Mouse (Mus musculus) MN1 (cell line): ENCODE measurements around the gene Rin2.

ENCODE experiments used
- DNase-seq: peaks from one replicate; pipeline ENCODE4 v3.0.0-alpha.2; 2016; ENCODE audit warnings: low spot score

The Rin2 gene

DNA sequence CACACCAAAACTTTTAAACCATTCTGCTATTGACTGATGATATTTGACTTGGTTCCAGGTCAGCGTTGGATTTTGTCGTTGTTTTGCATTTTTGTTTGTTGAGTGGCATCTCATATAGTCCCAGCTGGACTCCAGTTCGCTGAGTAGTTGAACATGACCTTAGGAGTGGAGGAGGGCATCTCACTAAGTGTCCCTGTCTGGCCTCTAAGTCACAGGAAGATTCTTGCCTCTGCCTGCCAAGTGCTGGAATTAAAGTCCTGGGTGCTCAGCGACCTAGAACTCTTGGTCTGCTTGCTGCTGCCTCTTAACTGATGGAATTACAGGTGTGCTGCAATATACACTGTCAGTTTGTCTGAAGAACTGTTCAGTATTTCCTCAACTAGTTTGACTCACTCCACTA, 154.2 kb downstream of the Rin2 start:
- DNase-seq = no peak

DNA sequence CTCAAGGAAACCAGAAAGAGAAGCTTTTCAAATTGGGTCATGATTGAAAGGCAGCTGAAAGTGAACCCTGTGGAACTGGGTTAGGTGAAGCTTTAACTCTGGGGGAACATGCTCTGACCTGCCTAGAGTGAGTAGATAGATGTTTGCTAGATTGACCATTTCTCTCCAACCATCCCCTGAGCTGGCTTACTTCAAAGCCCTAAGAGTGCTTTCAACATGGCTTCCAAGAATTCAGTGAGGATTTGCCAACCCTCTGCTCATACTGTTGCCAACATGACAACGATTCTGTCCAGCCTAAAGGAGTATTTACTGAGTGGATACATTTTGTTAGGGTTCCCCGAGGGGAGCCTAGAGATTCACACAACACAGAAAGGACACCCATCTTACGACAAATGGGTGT, 155.4 kb downstream of the Rin2 start:
- DNase-seq = no peak

DNA sequence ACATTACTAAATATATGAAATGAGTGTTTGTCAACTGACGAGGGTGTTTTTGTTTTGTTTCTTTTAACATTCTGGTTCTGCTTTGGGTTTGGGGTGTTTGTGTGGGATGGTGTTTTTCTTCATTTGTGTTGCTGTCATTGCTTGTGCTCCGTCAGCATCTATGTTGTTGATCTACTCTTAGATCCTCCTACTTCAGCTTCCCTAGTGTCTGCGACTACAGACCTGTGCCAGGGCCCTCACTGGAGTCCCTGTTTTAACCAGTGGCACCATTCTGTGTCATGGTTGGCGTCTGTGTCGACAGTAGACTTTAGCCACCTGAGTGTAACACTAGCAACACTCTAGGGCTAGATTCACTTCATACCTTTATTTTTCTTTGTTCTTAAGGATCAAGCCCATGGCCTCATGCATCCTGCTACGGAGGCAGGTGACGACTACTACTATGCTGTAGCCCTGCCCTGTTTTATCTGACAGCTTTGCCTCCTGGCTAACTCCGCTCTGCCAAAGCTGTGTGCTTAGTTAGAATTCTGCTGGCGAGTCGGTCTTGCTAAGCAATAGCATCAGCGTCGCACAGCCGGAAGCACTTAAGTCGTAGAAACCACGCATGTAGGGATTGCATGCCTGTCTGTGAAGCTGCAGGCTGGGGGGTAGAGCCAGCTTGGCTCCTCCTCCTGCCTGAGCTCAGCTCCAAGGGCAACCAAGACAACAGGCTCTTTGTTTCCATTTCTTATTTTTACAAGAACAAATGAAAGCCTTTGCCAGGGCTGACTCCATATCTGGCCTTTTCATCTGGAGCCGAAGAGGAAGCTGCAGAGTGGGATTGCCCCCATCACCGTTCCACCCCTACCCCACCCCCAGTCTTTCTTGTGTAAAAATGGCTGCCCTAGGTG, 157.2 kb downstream of the Rin2 start:
- DNase-seq = peak; percentile 66

DNA sequence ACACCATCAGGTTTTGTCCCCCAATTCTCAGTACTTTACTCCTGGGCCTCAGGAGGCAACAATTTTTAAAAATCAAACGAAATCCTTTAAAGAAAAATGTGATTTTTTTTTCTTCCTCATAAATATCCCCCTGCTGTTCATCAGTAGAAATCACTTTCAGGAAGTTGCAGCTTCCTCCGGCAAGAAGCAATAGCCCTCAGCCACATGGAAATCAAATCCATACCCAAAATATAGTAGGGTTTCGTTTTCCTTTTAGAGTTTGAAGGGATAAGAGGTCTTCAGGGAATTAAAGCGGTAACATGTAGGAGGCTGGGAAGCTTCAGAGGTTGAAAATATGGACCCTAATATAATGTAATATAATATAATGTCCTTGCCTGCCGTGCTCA, 157.8 kb downstream of the Rin2 start:
- DNase-seq = no peak

DNA sequence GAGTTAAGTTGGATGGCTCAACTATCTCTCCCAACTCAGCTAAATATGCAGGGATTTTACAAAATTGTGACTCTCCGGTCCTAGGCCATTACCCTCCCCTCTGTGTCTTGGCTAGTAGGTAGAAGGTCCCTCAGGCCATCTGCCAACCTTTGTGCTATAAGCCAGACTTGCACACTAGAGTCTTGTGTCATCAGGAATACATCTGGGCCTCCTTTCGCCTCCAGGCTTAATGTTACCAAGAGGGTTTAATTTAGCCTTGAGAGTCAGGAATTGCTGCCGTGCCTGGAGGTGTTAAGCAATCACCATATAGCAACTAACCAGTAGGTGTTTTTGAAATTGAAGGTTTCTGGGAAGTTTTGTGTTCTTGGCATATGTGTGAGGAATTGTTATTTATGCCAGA, 158.3 kb downstream of the Rin2 start:
- DNase-seq = peak; percentile 10

DNA sequence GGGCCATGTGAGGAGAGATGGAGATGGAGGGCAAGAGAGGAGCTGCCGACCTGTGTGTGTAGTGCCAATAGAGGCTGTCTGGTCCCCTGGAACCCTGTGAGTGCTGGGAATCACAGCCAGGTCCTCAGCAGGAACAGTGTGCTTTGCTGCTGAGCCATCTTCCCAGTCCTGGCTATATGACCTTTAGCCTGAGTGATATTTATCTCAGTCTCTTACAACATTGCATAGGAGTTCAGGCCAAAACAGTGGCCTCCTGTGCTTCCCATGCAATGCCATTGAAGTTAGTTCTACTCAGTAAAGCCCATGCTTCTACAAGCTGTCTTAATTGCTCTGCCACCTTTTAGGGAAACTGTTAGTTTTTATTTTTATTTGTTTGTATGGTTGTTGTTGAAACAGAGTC, 160.9 kb downstream of the Rin2 start:
- DNase-seq = no peak

DNA sequence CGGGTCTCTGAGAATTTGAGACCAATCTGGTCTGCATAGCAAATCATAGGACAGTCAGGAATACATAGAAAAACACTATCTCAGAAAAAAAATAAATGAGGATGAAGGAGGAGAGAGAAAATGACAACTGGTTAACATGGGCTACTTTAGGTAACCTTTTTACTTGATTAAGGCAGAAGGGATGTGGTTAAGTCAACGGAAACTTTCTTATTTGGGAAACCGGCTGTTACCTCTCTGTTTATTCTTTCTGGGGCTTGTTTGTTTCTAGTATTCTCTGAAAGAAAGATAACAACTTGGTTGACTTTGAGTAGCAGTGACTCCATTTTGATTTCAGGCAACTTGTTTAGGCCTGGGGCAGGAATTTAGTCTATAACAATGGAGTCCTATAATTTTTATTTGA, 163.7 kb downstream of the Rin2 start:
- DNase-seq = no peak

DNA sequence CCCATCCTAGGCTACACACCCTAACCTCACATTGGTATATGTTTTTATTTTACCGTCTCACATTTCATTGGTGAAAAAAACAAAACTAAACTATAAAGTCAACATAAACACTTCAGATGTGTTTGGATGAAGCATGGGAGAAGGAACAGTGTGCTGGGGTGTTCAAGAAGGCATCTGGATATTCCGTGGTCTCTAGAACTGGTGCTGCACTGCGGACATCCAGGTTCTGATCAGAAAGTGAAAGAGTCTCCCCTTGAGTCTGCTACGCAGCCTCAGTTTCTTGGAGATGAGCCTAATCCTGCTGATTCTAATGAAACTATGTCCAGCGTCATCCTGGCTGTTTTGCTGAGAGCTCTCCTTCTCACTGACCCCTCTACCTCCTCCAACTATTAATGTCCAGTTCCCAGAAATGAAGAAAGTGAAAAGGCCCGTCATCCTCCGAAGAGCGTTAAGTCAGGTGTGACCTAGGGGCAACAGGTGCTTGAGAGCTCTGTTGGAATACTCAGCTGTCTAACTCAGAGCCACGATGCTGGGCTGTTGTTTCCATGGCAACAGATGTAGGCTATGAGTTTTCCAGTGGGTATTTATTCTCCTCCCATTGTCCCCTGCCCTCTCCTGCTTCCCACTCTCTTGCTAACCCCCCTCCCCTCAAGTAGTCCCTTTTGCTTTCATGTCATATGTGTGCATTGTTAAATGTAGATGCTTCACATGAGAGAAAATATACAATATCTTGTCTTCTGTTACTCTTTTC, 164.7 kb downstream of the Rin2 start:
- DNase-seq = no peak

DNA sequence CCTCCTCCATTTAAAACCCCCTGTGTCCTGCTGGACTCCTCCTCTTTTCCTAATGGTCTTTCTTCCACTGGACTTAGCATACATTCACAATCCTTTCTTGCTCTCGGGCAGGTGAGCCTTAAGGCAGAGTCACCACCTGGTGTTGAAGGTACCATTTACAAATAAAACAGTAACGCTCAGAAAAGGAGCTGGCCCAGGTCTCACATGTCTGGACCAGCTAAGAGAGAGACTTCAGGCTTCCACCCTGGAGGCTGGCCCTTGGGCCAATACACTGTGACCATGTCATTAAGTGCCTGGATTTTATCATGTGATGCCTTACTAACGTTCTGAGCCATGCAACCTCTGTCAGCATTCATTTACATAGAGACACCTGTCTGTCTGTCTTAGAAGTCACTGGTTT, 165.3 kb downstream of the Rin2 start:
- no peak for DNase-seq

DNA sequence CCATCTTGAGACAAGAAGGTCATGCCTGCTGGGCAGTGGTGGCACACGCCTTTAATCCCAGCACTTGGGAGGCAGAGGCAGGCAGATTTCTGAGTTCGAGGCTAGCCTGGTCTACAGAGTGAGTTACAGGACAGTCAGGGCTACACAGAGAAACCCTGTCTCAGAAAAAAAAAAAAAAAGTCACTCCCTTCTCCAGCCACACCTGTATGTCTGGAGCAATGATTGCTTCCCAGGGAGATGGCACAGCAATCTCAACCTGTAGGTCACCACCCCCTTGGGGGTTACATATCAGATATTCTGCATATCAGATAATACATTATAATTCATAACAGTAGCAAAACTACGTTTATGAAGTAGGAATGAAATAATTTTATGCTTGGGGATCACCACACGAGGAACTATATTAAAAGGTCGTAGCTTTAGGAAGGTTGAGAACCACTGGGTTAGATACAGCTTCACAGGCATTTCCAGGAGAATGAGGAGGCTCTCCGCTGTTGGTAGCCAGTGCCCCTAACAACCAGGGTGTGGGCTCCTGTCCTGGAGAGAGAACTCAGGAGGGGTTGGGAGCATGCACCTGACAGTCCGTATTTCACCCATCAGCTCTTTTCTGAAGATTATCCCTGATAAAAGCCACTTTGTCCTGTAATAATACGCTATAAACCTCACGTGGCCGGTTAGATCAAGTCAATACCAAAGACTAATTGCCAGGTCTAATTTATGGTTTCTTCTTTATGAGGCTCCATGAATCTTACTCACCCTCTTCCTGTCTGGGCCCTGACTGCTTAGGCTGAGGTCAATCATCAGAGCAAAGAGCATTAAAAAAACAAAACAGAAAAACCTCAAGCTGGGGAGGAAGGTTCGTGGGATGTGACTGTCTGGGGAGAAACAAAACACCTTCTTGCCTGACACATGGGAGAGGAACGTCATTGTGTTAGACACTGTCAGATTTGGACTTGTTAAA, 166.2 kb downstream of the Rin2 start:
- DNase-seq = no peak

DNA sequence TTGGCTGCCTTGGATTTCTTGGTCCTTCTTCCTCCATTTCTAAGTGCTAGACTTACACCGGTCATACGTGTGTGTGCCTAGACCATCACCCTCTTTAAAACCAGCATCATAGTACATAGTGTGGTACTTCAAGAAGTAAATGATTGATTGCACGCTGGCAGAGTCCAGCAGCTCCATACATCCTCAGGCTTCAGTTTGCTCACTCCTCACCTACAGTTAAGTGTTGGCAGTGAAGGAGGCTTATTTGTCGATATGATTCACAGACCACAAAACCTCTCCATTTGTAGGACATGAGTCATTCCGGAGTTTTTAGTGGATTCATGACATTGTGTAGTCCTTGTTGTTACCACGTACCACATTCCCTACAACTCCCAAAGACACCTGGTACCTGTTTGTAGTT, 168.3 kb downstream of the Rin2 start:
- DNase-seq = no peak

DNA sequence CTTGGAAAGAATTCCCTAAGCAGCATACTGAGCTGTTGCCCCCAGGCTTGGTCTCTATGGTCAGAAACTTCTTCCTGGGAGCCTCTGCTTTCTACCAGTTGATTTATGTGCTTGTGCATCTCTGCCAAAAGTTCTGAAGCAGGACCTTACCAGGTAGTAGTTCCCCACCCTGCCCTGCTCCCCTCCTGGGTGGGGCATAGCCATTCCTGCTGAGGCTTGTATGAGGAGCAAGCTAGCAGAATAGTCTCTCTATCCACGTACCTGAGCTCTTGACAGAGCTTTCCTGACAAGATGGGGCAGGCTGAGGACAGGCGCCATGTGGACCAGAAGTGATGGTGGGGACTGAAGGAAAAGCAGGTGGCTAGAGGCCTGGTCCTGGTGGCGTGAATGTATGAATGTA, 171.6 kb downstream of the Rin2 start:
- DNase-seq = no peak

DNA sequence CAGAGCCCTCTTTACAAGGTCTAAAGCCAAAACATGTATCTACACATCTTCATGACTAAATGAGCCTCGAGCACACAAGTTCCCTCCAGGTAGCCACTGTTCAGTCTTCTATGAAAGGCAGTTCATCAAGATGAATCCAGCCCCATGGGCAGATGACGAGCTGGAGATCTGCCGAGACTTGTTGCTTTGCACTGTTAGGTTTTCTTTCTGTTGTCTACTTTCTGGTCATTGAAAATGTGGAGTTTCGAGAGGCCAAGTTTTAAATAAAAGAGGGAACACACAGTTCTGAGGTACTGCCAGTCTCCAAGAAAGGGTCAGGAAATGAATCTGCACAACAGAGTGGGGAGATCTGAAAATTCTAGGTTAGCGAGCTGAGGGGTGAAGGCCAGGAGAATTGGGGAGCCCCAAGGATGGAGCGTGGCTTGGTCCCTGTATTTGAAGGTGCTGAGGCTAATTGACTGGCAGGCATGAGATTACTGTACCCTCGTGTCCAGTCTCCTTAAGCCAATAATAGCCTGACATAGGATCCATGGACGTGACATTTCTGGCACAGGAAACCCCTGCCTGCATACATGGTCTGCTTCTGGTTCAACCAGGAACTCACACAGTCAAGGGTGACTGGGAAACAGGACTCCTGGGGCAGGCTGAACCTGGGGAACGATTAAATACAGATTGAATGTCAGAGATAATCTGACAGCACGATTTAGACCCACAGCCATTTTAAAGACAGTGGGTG, 174.3 kb downstream of the Rin2 start:
- DNase-seq = no peak

DNA sequence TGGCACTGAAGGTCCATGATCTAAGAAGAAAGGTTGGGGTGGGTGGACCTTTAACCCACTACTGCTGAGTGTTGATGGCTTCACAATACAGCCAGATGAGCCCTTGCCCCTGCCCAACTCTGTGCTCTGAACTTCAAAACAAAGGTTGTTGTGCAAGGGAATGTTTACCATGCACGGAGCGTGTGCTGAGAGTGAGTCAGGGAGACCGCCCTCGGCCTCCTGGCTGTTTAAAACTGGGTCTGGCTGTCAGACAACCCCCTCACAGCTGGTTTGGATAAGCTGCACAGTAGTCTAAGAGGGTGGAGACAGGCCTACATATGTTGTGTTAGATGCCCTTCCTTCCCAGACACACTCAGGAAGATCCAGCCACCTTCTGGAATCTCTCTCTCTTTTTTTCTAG, 175.8 kb downstream of the Rin2 start:
- DNase-seq = no peak

DNA sequence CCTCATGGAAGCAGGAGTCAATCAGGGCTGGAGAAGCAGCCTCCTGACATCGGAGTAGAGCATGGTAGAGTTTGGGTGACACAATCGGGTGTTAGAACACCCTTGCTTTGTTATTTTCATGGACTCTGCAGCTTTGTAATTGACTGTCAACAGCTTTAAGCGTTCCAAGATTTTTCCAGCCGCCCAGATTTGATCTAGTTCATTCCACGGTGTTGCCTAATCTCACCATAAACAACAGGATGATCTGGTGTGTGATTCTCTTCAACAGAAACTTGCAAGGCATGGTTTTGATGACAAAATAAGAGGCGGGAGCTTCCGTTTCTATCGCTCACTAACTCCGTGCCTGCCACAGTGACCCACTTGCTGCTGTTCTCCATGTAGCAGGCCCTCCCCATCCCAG, 180.8 kb downstream of the Rin2 start:
- no peak for DNase-seq

DNA sequence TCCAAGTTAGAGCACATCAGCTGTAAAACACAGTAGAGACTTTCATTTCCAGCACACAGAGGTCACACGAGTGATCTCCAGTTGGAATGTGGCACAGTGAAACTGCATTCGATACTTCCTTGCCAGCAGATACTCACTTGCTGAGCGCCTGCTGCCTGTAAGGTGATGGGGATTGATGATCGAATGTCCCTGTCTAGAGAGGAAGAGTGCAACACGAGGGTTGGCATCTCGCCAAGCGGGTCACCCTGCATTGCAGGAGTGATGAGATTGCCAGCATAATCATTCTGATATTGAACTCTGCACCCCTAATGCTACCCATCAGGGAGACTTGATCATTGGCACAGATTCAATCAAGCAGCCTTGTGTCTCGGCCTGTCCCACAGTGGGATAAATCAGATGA, 182.8 kb downstream of the Rin2 start:
- DNase-seq = no peak

DNA sequence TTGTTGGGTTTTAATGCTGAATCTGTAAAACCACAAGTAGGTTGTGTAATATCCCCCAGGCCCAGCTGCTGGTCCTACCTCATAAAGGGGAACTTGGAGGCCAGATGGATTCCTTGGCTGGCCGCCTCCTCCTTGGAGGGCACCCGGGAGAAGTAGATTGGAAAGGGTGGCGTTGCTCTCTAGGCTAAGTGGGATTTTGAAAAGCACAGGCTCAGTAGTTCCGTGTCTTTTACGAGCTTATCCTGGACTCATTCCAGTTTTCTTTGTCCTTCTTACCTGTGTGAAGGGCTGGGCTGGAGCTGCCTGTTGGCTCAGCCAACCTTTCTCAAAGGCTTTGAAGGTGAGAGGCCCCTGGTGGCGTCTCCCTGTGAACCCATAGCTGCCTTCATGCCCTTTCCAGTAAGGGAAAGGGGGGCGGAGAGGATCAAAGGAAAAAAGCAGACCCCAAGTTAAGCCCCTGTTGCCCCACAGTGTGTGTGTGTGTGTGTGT, 184.5 kb downstream of the Rin2 start:
- DNase-seq = no peak

DNA sequence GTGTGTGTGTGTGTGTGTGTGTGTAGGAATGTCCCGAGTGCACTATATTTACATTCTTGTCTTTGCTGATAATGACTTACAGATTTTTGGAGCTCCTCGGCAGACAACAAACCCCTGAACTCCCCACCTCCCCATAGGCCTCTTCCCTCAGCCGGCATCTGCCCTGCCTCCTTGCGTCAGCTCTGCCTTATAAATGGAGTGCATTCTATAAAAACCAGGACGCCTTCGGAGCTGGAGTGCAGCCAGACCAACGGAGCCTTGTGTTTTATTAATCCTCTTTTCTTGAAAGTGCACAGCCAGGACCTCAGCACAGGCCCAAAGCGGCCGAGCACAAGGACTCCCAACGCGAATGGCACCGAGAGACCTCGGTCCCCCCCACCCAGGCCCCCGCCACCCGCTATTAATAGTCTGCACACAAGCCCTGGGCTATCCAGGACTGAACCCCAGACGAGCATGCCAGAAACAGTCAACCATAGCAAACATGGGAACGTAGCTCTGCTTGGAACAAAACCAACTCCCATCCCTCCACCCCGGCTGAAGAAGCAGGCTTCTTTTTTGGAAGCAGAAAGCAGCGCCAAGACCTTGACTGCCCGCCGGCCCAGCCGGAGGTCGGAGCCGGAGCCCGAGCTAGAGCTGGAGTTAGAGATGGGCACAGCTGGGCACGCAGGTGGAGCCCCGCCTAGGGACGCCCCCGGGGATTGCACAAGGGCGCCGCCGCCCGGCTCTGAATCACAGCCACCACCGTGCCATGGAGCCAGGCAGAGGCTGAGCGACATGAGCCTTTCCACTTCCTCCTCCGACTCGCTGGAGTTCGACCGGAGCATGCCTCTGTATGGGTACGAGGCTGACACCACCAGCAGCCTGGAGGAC, 185.2 kb downstream of the Rin2 start:
- DNase-seq = peak; percentile 62

DNA sequence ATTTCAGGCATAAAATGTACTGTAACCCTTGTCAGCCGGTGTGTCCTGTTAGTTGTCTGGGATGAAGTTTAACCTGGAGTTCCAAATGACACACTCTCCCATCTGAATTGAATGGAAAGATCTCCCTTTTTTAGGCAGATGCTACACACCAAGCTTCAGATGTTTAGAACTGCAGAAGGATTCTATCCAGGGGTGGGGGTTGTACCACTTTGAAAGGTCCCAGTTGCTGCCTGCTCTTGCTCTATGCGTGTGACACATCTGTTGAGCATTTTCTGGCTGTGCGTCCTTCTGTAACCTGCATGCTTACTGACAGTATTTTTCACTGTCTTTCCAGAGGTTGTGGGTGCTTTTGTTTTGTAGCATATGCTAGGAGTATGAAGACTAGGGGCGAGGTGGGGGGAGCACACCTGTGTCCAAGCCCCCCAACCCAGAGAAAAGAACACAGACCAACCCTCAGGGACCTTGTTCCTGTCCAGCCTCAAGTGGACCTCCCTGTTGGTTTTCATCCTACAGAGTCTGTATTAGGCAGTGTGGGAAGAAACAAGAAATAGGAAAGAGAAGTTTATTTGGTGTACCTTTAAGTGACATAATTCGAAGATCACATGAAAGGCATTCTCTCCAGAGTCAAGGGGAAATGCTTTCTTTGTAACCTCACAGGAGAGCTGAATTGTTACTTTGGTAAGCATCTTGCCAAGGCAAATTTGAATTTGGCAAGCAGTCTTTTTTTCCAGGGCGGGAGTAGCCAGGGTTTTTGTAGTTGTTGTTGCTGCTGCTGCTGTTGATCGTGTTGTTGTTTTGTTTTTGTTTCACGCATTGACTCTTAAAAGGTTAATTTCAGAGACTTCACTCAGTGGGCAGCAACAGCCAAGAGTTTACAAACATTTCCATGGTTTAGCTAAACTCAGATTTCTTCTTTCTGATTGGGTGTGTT, 186.4 kb downstream of the Rin2 start:
- DNase-seq = no peak
